Mouse (Mus musculus) brain, embryonic 14.5 days (tissue): ENCODE data around the gene Hsd17b7. TPM values are rescaled to one million over a fixed set of nuclear protein-coding genes. Genes with fewer than 3 reads are reported as not detected.
A peak's percentile ranks its signal among the peaks of the same experiment; 100 is the strongest.

Experiments used
- DNase-seq: peaks from one replicate; pipeline ENCODE4 v3.0.0-alpha.2; 2011; ENCODE audit warnings: low read depth
- CTCF ChIP-seq: fragments of 200-500 bp; IDR thresholded peaks from 2 replicates; pipeline ENCODE4 v1.5.1; 2012; ENCODE audit warnings: inconsistent platforms, mild to moderate bottlenecking, moderate library complexity, borderline replicate concordance; ENCODE audit not compliant: insufficient read depth, insufficient read length; ENCODE audit errors: extremely low read depth
- POLR2A ChIP-seq: fragments of 200-500 bp; IDR thresholded peaks from 2 replicates; pipeline ENCODE4 v1.6.1; 2012; ENCODE audit warnings: mild to moderate bottlenecking, inconsistent platforms, borderline replicate concordance; ENCODE audit not compliant: poor library complexity, insufficient read depth, insufficient read length, severe bottlenecking; ENCODE audit errors: extremely low read depth
- polyA plus RNA-seq: library from polyadenylated mRNA; depleted of rRNA; stranded (reverse); fragments of >200 nt; gene quantifications from 2 replicates; pipeline ENCODE4 v1.2.3, GENCODE M21; 2012

Hsd17b7 gene
- polyA plus RNA-seq, 1 experiment: 14.6 TPM

DNA sequence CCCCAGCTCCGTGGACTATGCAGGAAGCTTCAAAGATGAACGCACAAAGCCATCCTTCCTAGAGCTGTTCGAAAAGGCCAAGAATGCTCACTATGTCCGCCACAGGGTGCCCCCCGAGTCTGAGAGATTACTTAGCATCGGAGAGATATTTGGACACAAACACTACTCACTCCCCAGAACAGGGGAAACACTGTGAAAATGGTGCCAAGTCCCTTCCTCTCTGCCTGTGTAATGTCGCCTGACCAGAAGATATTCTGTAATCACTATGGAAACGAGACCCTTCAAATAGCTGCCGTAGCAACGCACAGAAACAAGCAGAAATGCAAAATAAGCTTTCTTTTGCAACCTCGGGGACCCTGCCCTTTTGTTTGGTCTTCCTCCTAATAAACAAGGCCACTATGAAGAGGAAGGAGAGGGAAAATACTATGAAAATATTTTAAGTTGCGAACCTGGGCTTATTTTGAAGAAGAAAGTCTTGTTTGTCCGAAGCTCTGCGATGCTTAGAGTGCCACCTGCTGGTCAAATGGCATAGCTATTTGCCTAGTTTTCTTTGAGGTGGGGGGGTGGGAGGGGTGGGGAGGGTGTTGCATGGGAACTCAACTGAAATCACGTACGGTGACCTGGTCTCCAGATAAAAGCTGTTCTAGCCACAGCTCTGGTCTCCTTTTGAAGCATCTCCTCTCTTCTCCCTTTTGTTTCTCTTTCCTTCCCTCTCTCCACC lies 34.9 kb downstream of the Hsd17b7 start:
- TF ChIP-seq POLR2A: no peak
- peak; percentile 67; the same call in 1 of the 2 replicates for TF ChIP-seq CTCF
- peak; percentile 89 for DNase-seq

DNA sequence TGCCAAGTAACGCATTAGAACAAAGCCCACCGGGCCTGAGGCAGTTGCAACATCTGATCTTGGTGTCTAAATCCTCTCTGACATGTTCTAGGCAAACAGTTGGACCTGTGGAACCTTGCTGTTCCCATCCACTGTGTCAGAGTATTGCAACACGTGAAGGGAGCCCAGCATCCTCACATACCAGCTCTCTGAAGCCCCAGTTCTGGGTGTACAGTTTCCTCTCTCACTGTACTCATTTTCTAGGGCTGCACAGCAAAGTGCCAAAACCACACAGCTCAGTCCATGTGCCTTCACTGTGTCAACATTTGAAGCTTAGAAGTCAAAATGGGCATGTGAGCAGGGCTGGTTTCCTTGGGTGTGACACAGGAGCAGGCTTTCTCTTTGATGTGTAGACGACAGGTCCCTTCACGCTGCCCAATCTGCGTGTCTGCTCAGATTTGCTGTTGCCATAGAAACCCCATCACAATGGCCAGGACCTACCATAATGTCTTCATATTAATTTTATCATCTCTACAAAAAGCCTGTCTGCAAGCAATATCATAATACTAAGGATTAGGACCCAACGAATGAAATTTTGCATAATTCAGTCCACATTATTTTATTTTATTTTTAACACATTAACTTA lies 36.8 kb downstream of the Hsd17b7 start:
- DNase-seq: peak; percentile 61
- TF ChIP-seq POLR2A: no peak
- no peak for TF ChIP-seq CTCF

DNA sequence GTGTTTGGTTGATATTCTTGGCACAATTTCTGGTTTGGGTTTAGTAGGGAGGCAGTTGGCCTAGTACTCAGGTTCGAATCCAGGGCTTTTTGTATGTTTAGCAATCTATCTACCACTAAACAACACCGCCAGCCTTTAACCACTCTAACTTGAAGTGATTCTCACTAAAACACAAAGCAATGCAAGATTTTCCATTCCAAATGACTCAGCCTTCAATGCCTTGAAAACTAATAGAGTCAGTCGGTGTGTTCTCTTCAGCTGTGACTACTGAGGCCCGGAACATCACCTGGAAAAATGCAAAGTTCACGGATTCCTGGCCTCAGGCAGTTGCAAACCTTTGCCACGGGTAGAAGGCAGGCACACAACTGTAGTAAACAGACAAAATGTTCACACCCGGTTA lies 37.3 kb downstream of the Hsd17b7 start:
- TF ChIP-seq POLR2A (no peak), CTCF (no peak)
- DNase-seq: no peak

DNA sequence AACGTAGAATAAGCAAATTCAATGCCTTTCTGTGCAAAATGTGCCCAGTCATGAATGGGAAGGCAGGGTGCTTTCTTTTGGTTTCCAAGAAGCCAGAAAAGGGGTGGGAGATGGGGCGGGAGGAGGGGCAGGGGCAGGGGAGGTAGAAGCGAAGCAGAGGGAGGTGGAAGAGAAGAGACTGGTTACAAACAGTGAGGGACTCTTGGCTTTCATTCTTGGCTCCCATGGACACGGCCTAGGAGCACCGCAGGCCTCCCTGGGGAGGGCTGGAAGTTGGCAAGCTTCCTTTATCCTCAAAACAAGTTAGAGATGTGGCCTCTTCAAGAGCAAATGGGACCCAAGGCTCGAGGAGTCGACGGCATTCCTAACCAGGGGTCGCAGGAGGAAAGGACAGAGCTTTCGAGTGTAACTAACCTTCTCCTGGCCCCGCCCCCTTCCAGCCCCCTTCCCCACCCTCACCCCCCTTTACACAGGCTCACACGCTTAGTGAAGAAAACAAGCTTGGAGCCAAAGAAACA lies 40.5 kb downstream of the Hsd17b7 start, which contains the start of gene Ccdc190:
TSS of gene Ccdc190 (plus strand) at position 195 of the 518 bp plus-strand sequence.
- TF ChIP-seq POLR2A (no peak), CTCF (no peak)
- DNase-seq: peak; percentile 82

DNA sequence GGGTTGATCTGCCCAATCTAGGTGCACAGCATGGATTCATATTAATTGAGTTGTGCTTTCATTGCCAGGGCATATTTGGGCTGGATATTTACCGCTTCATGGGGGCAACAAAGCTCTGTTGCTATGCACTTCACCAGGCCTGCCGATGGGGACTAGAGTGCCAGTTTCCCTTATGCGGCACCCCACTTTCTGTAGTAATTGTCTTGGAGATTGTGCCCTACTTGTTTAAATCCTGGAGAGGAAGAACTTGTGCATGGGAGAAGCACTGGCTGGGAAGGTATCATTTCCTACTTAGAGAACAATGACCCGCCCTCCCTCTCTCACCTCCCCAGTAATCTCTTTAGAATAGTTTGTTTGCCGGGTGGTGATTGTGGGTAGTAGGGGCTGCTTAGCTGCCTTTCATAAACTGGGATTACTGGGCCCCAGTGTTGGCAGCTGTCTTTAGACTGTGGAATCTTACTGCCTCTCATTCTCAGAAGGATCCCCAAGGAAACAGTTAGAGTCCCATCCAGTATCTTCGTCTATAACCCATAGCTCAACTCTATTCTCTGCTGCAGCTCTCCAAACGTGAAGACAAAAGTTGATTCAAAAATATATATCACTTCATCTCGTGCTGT lies 41.2 kb downstream of the Hsd17b7 start:
- TF ChIP-seq CTCF (no peak), POLR2A (no peak)
- peak; percentile 77 for DNase-seq

DNA sequence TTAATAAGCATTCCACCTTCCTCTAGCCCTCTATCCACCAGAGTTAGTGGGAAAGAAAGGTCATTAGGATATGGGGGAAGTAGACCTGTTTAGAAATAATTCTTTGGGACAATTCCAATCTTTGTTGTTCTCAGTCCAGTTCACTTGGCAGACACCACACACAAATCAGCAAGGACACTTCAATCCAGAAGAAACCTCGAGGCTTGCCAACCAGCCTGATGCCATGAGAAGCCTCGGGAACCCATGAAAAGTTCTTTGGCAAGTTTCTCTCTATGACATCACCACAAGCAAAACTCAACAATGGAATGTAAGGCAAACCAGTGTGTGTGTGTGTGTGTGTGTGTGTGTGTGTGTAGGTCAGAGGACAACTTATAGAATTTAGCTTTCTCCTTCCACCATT lies 44.5 kb downstream of the Hsd17b7 start:
- peak; percentile 56 for DNase-seq
- TF ChIP-seq POLR2A (no peak), CTCF (no peak)

DNA sequence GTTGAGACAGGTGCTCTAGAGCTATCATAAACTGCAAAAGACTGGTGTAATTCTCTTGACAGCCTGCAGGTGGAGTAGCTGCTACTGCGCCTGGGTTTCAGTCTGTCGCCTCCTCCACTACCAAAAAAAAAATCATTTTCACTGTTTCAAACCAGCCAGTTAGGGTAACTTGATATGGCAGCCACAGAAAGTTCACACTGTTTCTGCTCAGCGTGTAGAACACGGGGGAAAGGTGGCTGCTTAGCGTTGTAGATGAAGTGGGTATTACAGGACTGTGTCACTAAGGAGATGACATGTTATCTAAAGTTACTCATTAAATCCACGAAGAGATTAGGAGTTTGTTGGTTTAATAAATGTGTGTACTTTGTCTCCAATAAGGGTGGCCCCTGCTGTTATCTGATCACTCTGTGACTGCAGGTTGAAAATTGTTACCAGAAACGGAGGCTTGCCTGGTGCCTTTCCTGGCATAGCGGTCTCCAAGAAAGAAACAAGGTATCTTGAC lies 47.3 kb downstream of the Hsd17b7 start:
- TF ChIP-seq POLR2A (no peak), CTCF (peak; percentile 66; the same call in 1 of the 2 replicates)
- peak; percentile 60 for DNase-seq

DNA sequence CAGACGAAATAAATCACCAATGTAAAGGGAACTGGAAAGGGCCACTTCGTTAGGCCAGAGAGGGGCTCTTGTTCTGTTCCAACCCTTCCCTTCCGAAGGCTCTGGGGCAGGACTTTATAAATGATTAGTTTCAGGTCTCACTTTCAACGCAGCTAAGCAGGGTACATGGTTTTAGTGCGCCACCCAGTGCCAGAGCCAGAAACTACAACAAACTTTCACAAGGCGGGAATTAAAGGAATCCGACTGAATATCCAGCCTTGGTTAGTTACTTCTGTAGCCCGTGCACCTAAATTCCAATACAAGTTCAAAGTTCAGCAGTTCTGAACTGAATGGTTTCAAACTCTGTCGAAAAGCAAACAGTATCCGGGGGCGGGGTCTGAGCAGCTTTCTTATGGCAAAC lies 49.8 kb downstream of the Hsd17b7 start:
- TF ChIP-seq CTCF (peak; percentile 88), POLR2A (no peak)

DNA sequence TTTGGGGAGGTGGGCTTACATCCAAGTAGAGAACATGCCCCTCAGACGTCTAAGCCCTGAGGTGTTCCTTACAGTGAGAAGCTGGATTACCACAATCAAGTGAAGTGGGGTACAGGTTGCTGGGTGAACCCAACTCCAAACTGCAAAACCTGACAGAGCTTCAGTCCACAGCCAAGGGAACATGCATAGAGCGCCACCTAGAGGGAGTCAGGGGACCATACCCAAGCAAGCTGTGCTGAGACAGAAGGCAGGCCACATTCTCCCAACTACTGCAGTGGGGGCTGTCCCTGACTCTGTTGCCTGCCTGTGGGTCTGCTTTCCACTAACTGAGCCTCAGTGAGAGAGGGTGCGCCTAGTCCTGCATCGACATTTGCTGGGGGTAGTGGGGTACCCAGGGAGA lies 51.0 kb downstream of the Hsd17b7 start:
- peak; percentile 74 for DNase-seq
- TF ChIP-seq POLR2A: no peak
- TF ChIP-seq CTCF: peak; percentile 76

More for the DNA sequence above, 49.8 kb downstream of the Hsd17b7 start:
- DNase-seq: peak; percentile 85

DNA sequence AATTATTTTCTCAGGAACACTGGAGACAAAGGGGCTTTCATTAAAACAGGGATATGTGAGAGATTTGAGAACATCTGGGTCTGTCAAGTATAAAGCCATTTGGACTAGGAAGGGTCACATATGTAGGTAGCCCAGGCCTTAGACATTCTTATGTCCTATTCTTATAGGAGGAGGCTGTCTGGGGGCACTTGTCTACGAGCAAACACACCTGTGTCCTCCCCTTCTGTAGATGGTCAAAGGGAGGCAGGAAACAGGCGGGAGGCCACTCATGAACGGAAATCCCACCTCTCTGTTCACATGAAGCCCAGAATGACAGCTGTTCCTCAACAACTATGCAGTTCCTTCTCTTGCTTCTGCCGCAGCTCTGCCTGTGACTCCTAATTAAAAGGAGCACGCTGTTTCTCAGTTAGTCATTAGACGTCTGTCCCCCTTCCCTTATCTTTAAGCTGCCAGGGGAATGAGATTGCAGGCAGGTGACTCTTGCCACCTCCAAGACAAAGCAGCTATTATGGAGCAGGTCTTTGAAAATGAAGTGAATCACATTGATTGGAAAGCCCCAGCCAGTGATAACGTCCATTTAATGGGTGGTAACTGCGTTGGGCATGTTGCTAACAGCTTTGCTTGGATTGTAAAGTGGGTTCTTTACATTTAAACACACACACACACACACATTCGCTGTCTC lies 51.8 kb downstream of the Hsd17b7 start:
- TF ChIP-seq CTCF: no peak
- no peak for TF ChIP-seq POLR2A
- no peak for DNase-seq
